Mouse (Mus musculus): ENCODE measurements at regions not wholly inside any gene's neighbourhood (a gene's known extent, or its start where the extent isn't known, plus 50 kb on each side); places are given as distances from the start of the nearest gene placed in this dataset.

GRCm38 (mm10) chr17:85780477-85780876 is 92.4 kb upstream of the Six2 start:
- no peak overlapping the region for H3K4me3 ChIP-seq (ENCODE audit: low read depth, low read length)
- no peaks in the 10 kb centered on the region for H3K4me1 ChIP-seq (replicated peaks; ENCODE audit: control insufficient read depth, insufficient read depth, low read length)
- 61% methylated on average over 10 of the region's 10 CpGs for WGBS
- H3K9me3 ChIP-seq (ENCODE audit: control insufficient read depth, low read length) = no peaks in the 10 kb centered on the region
- H3K27me3 ChIP-seq (replicated peaks; ENCODE audit: control insufficient read depth, insufficient read depth, low read length) = no peaks in the 10 kb centered on the region; the same call in 1 of the 2 replicates
- no peak for DNase-seq (ENCODE audit: low spot score)
- no peak overlapping the region for H3K27ac ChIP-seq (ENCODE audit: low read depth, low read length)
- no peak overlapping the region for H3K4me2 ChIP-seq
- no peak for ATAC-seq (replicated peaks; ENCODE audit: low FRiP score)
- H3K9ac ChIP-seq (ENCODE audit: low read depth, low read length) = no peak overlapping the region
- H3K36me3 ChIP-seq (ENCODE audit: control insufficient read depth, insufficient read depth, low read length) = no peaks in the 10 kb centered on the region

- 72% methylated on average over 3 of the region's 3 CpGs for WGBS
- no peaks in the 10 kb centered on the region; the same call in 1 of the 2 replicates for H3K27me3 ChIP-seq (replicated peaks; ENCODE audit: control insufficient read depth, insufficient read depth, low read length)
- no peak overlapping the region for H3K4me3 ChIP-seq (ENCODE audit: low read depth, low read length)
- H3K4me2 ChIP-seq = no peak overlapping the region
- H3K9ac ChIP-seq (ENCODE audit: low read depth, low read length) = no peak overlapping the region
- no peak overlapping the region for H3K27ac ChIP-seq (ENCODE audit: low read depth, low read length)
- no peak for ATAC-seq (replicated peaks; ENCODE audit: low FRiP score)
- no peaks in the 10 kb centered on the region for H3K9me3 ChIP-seq (ENCODE audit: control insufficient read depth, low read length)
- no peaks in the 10 kb centered on the region for H3K4me1 ChIP-seq (replicated peaks; ENCODE audit: control insufficient read depth, insufficient read depth, low read length)
- no peaks in the 10 kb centered on the region for H3K36me3 ChIP-seq (ENCODE audit: control insufficient read depth, insufficient read depth, low read length)
- no peak for DNase-seq (ENCODE audit: low spot score)
These were observed 88.8 kb upstream of the Six2 start for GRCm38 (mm10) chr17:85776876-85777275.

- no peaks in the 10 kb centered on the region for H3K9me3 ChIP-seq (ENCODE audit: control insufficient read depth, low read length)
- no peak overlapping the region for H3K9ac ChIP-seq (ENCODE audit: low read depth, low read length)
- H3K4me3 ChIP-seq (ENCODE audit: low read depth, low read length) = no peak overlapping the region
- no peak overlapping the region for H3K27ac ChIP-seq (ENCODE audit: low read depth, low read length)
- H3K27me3 ChIP-seq (replicated peaks; ENCODE audit: control insufficient read depth, insufficient read depth, low read length) = no peaks in the 10 kb centered on the region
- no peaks in the 10 kb centered on the region for H3K36me3 ChIP-seq (ENCODE audit: control insufficient read depth, insufficient read depth, low read length)
- H3K4me1 ChIP-seq (replicated peaks; ENCODE audit: control insufficient read depth, insufficient read depth, low read length) = peaks cover 6% of the 10 kb centered on the region; the same call in 1 of the 2 replicates
- no peak for ATAC-seq (replicated peaks; ENCODE audit: low FRiP score)
- no peak for DNase-seq (ENCODE audit: low spot score)
- H3K4me2 ChIP-seq = no peak overlapping the region
- 85% methylated on average over 10 of the region's 10 CpGs for WGBS
These were observed 80.3 kb upstream of the Six2 start for GRCm38 (mm10) chr17:85768341-85768740.

GRCm38 (mm10) chr17:85767201-85767862 is 79.3 kb upstream of the Six2 start:
- Histone ChIP-seq H3K36me3 (ENCODE audit: control insufficient read depth, insufficient read depth, low read length) (no peaks in the 10 kb centered on the region), H3K27ac (ENCODE audit: low read depth, low read length) (no peak overlapping the region), H3K4me3 (ENCODE audit: low read depth, low read length) (no peak overlapping the region), H3K4me2 (no peak overlapping the region), H3K27me3 (replicated peaks; ENCODE audit: control insufficient read depth, insufficient read depth, low read length) (no peaks in the 10 kb centered on the region), H3K4me1 (replicated peaks; ENCODE audit: control insufficient read depth, insufficient read depth, low read length) (peaks cover 6% of the 10 kb centered on the region; the same call in 1 of the 2 replicates), H3K9ac (ENCODE audit: low read depth, low read length) (no peak overlapping the region), H3K9me3 (ENCODE audit: control insufficient read depth, low read length) (no peaks in the 10 kb centered on the region)
- 63% methylated on average over 15 of the region's 15 CpGs for WGBS
- DNase-seq (ENCODE audit: low spot score) (no peak), ATAC-seq (replicated peaks; ENCODE audit: low FRiP score) (no peak)

- DNase-seq (ENCODE audit: low spot score) (no peak), ATAC-seq (replicated peaks; ENCODE audit: low FRiP score) (no peak)
- Histone ChIP-seq H3K36me3 (ENCODE audit: control insufficient read depth, insufficient read depth, low read length) (no peaks in the 10 kb centered on the region), H3K9me3 (ENCODE audit: control insufficient read depth, low read length) (no peaks in the 10 kb centered on the region), H3K27ac (ENCODE audit: low read depth, low read length) (no peak overlapping the region), H3K9ac (ENCODE audit: low read depth, low read length) (no peak overlapping the region), H3K4me3 (ENCODE audit: low read depth, low read length) (no peak overlapping the region), H3K4me1 (replicated peaks; ENCODE audit: control insufficient read depth, insufficient read depth, low read length) (peaks cover 6% of the 10 kb centered on the region; the same call in 1 of the 2 replicates), H3K27me3 (replicated peaks; ENCODE audit: control insufficient read depth, insufficient read depth, low read length) (no peaks in the 10 kb centered on the region), H3K4me2 (no peak overlapping the region)
- WGBS = 16% methylated on average over 5 of the region's 5 CpGs
These were observed 78.5 kb upstream of the Six2 start for GRCm38 (mm10) chr17:85766556-85766955.

GRCm38 (mm10) chr17:85758581-85759098 is 70.6 kb upstream of the Six2 start:
- no peak overlapping the region for H3K27ac ChIP-seq (ENCODE audit: low read depth, low read length)
- 70% methylated on average over 9 of the region's 9 CpGs for WGBS

GRCm38 (mm10) chr17:85757647-85758046 is 69.6 kb upstream of the Six2 start:
- DNase-seq (ENCODE audit: low spot score) (no peak), ATAC-seq (replicated peaks; ENCODE audit: low FRiP score) (no peak)
- Histone ChIP-seq H3K9ac (ENCODE audit: low read depth, low read length) (no peak overlapping the region), H3K4me2 (no peak overlapping the region), H3K4me3 (ENCODE audit: low read depth, low read length) (no peak overlapping the region), H3K4me1 (replicated peaks; ENCODE audit: control insufficient read depth, insufficient read depth, low read length) (no peaks in the 10 kb centered on the region), H3K27me3 (replicated peaks; ENCODE audit: control insufficient read depth, insufficient read depth, low read length) (no peaks in the 10 kb centered on the region), H3K36me3 (ENCODE audit: control insufficient read depth, insufficient read depth, low read length) (no peaks in the 10 kb centered on the region), H3K9me3 (ENCODE audit: control insufficient read depth, low read length) (no peaks in the 10 kb centered on the region), H3K27ac (ENCODE audit: low read depth, low read length) (no peak overlapping the region)
- 72% methylated on average over 1 of the region's 1 CpGs for WGBS

More at GRCm38 (mm10) chr17:85758581-85759098, 70.6 kb upstream of the Six2 start:
- no peak for DNase-seq (ENCODE audit: low spot score)
- Histone ChIP-seq H3K4me2 (no peak overlapping the region), H3K27me3 (replicated peaks; ENCODE audit: control insufficient read depth, insufficient read depth, low read length) (no peaks in the 10 kb centered on the region), H3K9me3 (ENCODE audit: control insufficient read depth, low read length) (no peaks in the 10 kb centered on the region), H3K4me3 (ENCODE audit: low read depth, low read length) (no peak overlapping the region), H3K36me3 (ENCODE audit: control insufficient read depth, insufficient read depth, low read length) (no peaks in the 10 kb centered on the region), H3K9ac (ENCODE audit: low read depth, low read length) (no peak overlapping the region), H3K4me1 (replicated peaks; ENCODE audit: control insufficient read depth, insufficient read depth, low read length) (no peaks in the 10 kb centered on the region)
- no peak for ATAC-seq (replicated peaks; ENCODE audit: low FRiP score)

GRCm38 (mm10) chr17:85755557-85755956 is 67.5 kb upstream of the Six2 start:
- no peaks in the 10 kb centered on the region for H3K27me3 ChIP-seq (replicated peaks; ENCODE audit: control insufficient read depth, insufficient read depth, low read length)
- H3K4me3 ChIP-seq (ENCODE audit: low read depth, low read length) = no peak overlapping the region
- H3K9me3 ChIP-seq (ENCODE audit: control insufficient read depth, low read length) = no peaks in the 10 kb centered on the region
- no peaks in the 10 kb centered on the region for H3K4me1 ChIP-seq (replicated peaks; ENCODE audit: control insufficient read depth, insufficient read depth, low read length)
- ATAC-seq (replicated peaks; ENCODE audit: low FRiP score) (no peak), DNase-seq (ENCODE audit: low spot score) (no peak)
- WGBS = 60% methylated on average over 2 of the region's 2 CpGs
- H3K9ac ChIP-seq (ENCODE audit: low read depth, low read length) = no peak overlapping the region
- no peak overlapping the region for H3K4me2 ChIP-seq
- H3K27ac ChIP-seq (ENCODE audit: low read depth, low read length) = no peak overlapping the region
- H3K36me3 ChIP-seq (ENCODE audit: control insufficient read depth, insufficient read depth, low read length) = no peaks in the 10 kb centered on the region

- H3K4me2 ChIP-seq = no peak overlapping the region
- WGBS = 52% methylated on average over 10 of the region's 10 CpGs
- H3K9me3 ChIP-seq (ENCODE audit: control insufficient read depth, low read length) = no peaks in the 10 kb centered on the region
- peaks cover 2% of the 10 kb centered on the region; the same call in 1 of the 2 replicates for H3K27me3 ChIP-seq (replicated peaks; ENCODE audit: control insufficient read depth, insufficient read depth, low read length)
- ATAC-seq (replicated peaks; ENCODE audit: low FRiP score) (no peak), DNase-seq (ENCODE audit: low spot score) (no peak)
- no peak overlapping the region for H3K27ac ChIP-seq (ENCODE audit: low read depth, low read length)
- no peak overlapping the region for H3K9ac ChIP-seq (ENCODE audit: low read depth, low read length)
- no peak overlapping the region for H3K4me3 ChIP-seq (ENCODE audit: low read depth, low read length)
- no peaks in the 10 kb centered on the region for H3K36me3 ChIP-seq (ENCODE audit: control insufficient read depth, insufficient read depth, low read length)
- no peaks in the 10 kb centered on the region for H3K4me1 ChIP-seq (replicated peaks; ENCODE audit: control insufficient read depth, insufficient read depth, low read length)
These were observed 60.6 kb upstream of the Six2 start for GRCm38 (mm10) chr17:85748649-85749081.
